Mouse (Mus musculus): ENCODE measurements at regions not wholly inside any gene's neighbourhood (a gene's known extent, or its start where the extent isn't known, plus 50 kb on each side); places are given as distances from the start of the nearest gene placed in this dataset.

GRCm38 (mm10) chr3:77993700-77994099 lies 1292.6 kb downstream of the Rapgef2 start:
- DNase-seq (ENCODE audit: low spot score in 2 of 2) = peak in 1 of 2 experiments; percentile 50

- DNase-seq (ENCODE audit: low spot score in 2 of 2) = no peak
These were observed 1341.5 kb downstream of the Rapgef2 start for GRCm38 (mm10) chr3:77944801-77945200.

GRCm38 (mm10) chr3:77897244-77897643 lies 1389.1 kb downstream of the Rapgef2 start:
- no peak for DNase-seq (ENCODE audit: low spot score in 2 of 2)

- no peak for DNase-seq (ENCODE audit: low spot score in 2 of 2)
These were observed 1398.7 kb downstream of the Rapgef2 start for GRCm38 (mm10) chr3:77887634-77888033.

GRCm38 (mm10) chr3:77848717-77849241 lies 1437.5 kb downstream of the Rapgef2 start:
- DNase-seq (ENCODE audit: low spot score in 2 of 2) = no peak

GRCm38 (mm10) chr3:77832230-77832805 lies 1454.0 kb downstream of the Rapgef2 start:
- DNase-seq (ENCODE audit: low spot score in 2 of 2) = no peak

GRCm38 (mm10) chr3:77831760-77832159 lies 1454.6 kb downstream of the Rapgef2 start:
- no peak for DNase-seq (ENCODE audit: low spot score in 2 of 2)

- peak in 1 of 2 experiments; percentile 10 for DNase-seq (ENCODE audit: low spot score in 2 of 2)
These were observed 1455.1 kb downstream of the Rapgef2 start for GRCm38 (mm10) chr3:77831256-77831655.

- DNase-seq (ENCODE audit: low spot score in 2 of 2) = no peak
These were observed 1456.1 kb downstream of the Rapgef2 start for GRCm38 (mm10) chr3:77830219-77830618.

GRCm38 (mm10) chr3:77800776-77801175 lies 1485.5 kb downstream of the Rapgef2 start:
- DNase-seq (ENCODE audit: low spot score in 2 of 2) = peak; percentile 10 to 57

GRCm38 (mm10) chr3:77781783-77782182 lies 1504.5 kb downstream of the Rapgef2 start:
- no peak for DNase-seq (ENCODE audit: low spot score in 2 of 2)

- DNase-seq (ENCODE audit: low spot score in 2 of 2) = no peak
These were observed 1505.0 kb downstream of the Rapgef2 start for GRCm38 (mm10) chr3:77781332-77781731.

GRCm38 (mm10) chr3:77758840-77759361 lies 1527.4 kb downstream of the Rapgef2 start:
- DNase-seq (ENCODE audit: low spot score in 2 of 2) = no peak

GRCm38 (mm10) chr3:77758295-77758694 lies 1528.0 kb downstream of the Rapgef2 start:
- no peak for DNase-seq (ENCODE audit: low spot score in 2 of 2)

GRCm38 (mm10) chr3:77742146-77742545 lies 1544.2 kb downstream of the Rapgef2 start:
- DNase-seq (ENCODE audit: low spot score in 2 of 2) = no peak

GRCm38 (mm10) chr3:77717840-77718239 lies 1568.5 kb downstream of the Rapgef2 start:
- no peak for DNase-seq (ENCODE audit: low spot score in 2 of 2)

GRCm38 (mm10) chr3:77695571-77695970 lies 1590.7 kb downstream of the Rapgef2 start:
- no peak for DNase-seq (ENCODE audit: low spot score in 2 of 2)

- no peak for DNase-seq (ENCODE audit: low spot score in 2 of 2)
These were observed 1592.3 kb downstream of the Fstl5 start for GRCm38 (mm10) chr3:77666366-77666765.

- no peak for DNase-seq (ENCODE audit: low spot score in 2 of 2)
These were observed 1579.8 kb downstream of the Fstl5 start for GRCm38 (mm10) chr3:77653881-77654280.

Measured in layer of hippocampus, postnatal 14 days (tissue).